Mouse (Mus musculus) embryonic facial prominence, embryonic 11.5 days (tissue): ENCODE data around the gene Glt1d1. TPM values are rescaled to one million over a fixed set of nuclear protein-coding genes. Genes with fewer than 3 reads are reported as not detected.
A peak's percentile ranks its signal among the peaks of the same experiment; 100 is the strongest.

Experiments
- ATAC-seq: fragments of 200-750 bp; cut with Nextera tagmentation; replicated peaks from 2 replicates; pipeline ENCODE4 v1.8.0; 2017; ENCODE audit warnings: low read depth; ENCODE audit not compliant: insufficient number of reproducible peaks, low FRiP score, low TSS enrichment
- DNase-seq: peaks from one replicate; pipeline ENCODE4 v3.0.0-alpha.2; 2015; ENCODE audit warnings: low spot score
- H3K27ac ChIP-seq: fragments of 300-500 bp; sonication (generic); replicated peaks from 2 replicates; pipeline ENCODE4 v1.5.1; 2014; ENCODE audit warnings: mild to moderate bottlenecking, low read depth, low read length, control low read depth
- H3K27me3 ChIP-seq: fragments of 300-500 bp; sonication (generic); 2 replicates; pipeline ENCODE4 v1.6.1; 2014; ENCODE audit warnings: mild to moderate bottlenecking, low read length, moderate library complexity, mixed read lengths; ENCODE audit not compliant: control insufficient read depth, insufficient read depth
- H3K36me3 ChIP-seq: fragments of 300-500 bp; sonication (generic); replicated peaks from 2 replicates; pipeline ENCODE4 v1.6.1; 2014; ENCODE audit warnings: low read depth, mild to moderate bottlenecking, low read length, moderate library complexity, mixed read lengths; ENCODE audit not compliant: control insufficient read depth, insufficient read depth
- H3K4me1 ChIP-seq: fragments of 300-500 bp; sonication (generic); 2 replicates; pipeline ENCODE4 v1.6.1; 2014; ENCODE audit warnings: low read length, mixed read lengths; ENCODE audit not compliant: control insufficient read depth, insufficient read depth
- H3K4me2 ChIP-seq: fragments of 300-500 bp; sonication (generic); 2 replicates; pipeline ENCODE4 v1.6.1; 2014; ENCODE audit warnings: low read depth, mild to moderate bottlenecking, control low read depth, low read length, moderate library complexity
- H3K4me3 ChIP-seq: fragments of 300-500 bp; sonication (generic); 2 replicates; pipeline ENCODE4 v1.5.1; 2014; ENCODE audit warnings: low read depth, low read length, control low read depth
- H3K9ac ChIP-seq: fragments of 300-500 bp; sonication (generic); replicated peaks from 2 replicates; pipeline ENCODE4 v1.6.1; 2014; ENCODE audit warnings: mild to moderate bottlenecking, control low read depth, low read length
- H3K9me3 ChIP-seq: fragments of 300-500 bp; sonication (generic); replicated peaks from 2 replicates; pipeline ENCODE4 v1.6.1; 2016; ENCODE audit warnings: mild to moderate bottlenecking, low read length, inconsistent platforms, mixed read lengths; ENCODE audit not compliant: control insufficient read depth
- WGBS: fragments of 180-500 bp; shearing (Covaris S2); extraction: QIAGEN DNeasy Blood & Tissue Kit; methylation state at CpG from one replicate; pipeline ENCODE4 v1.1.7; 2014; 5-methylcytosine and 5-hydroxymethylcytosine counted together
- polyA plus RNA-seq: library from polyadenylated mRNA; unstranded; fragments of >200 nt; fragmentation: Nextera tagmentation; extraction: Ambion mirVana; gene quantifications from 2 replicates; pipeline ENCODE4 v1.2.1, GENCODE M21; 2014

Glt1d1 gene
- 1.3 and 1.4 TPM in 2 replicates for polyA plus RNA-seq

DNA sequence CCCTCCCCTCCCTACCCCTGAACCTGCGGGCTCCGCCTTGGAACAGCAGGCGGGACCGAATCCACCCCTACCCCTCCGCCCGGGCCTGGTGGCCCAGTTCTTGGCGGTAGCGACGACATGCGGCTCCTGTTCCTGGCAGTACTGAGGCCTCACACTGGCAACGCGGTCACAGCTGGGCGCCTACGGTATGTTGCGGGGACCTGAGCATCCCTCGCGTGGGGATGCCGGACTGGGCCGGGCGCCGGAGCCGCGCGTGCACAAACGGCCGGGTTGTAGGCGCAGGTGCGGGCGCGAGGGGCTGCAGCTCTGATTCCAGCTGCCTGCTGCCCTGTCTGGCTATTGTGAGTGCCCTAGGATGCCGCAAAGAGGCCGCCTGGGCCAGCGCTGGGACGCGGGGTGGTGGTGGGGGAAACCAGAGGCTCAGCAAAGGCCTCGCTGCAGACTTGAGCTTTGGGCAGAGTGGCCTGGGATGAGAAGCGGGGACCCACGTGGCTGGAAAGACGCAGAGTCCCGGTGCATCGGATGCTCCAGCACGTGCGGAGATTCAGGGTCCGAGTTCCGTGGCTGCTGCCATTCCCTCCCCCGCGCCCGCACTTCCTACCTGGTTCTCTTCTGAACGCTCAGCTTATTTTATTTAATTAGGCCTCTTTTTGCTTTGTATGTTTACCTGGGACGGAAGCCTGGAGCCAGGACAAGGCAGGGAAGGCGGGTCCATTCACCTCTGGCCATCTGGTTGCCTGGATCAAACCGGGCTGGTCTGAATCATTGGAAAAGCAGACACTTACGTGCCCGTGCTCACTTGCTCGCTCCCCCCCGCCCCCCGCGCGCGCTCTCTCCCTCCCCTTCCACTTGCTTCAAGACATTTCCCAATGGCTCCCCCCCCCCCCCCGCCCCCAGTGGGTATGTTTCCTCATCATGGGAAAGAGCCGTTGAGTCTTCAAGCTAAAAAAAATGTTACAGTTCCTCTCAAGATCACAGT, at the start of gene Glt1d1, which contains the start of gene Slc15a4:
Glt1d1 (plus strand) TSS at position 96 of the 979 bp plus-strand sequence.
Slc15a4 (minus strand) TSS at position 731 of the 979 bp plus-strand sequence.
- Histone ChIP-seq H3K4me1 (no peaks in the 10 kb centered on the region), H3K4me2 (peak within 1 kb of the TSS; percentile 98), H3K27ac (no peak within 1 kb of the TSS), H3K36me3 (no peaks in the 10 kb centered on the region), H3K9ac (peak within 1 kb of the TSS; percentile 75), H3K27me3 (no peaks in the 10 kb centered on the region; the same call in 1 of the 2 replicates), H3K9me3 (no peaks in the 10 kb centered on the region), H3K4me3 (peak within 1 kb of the TSS; percentile 53)
- peak; percentile 45 for DNase-seq
- ATAC-seq, result peak; percentile 82
- WGBS, result under 1% methylated on average over 61 of the region's 62 CpGs

DNA sequence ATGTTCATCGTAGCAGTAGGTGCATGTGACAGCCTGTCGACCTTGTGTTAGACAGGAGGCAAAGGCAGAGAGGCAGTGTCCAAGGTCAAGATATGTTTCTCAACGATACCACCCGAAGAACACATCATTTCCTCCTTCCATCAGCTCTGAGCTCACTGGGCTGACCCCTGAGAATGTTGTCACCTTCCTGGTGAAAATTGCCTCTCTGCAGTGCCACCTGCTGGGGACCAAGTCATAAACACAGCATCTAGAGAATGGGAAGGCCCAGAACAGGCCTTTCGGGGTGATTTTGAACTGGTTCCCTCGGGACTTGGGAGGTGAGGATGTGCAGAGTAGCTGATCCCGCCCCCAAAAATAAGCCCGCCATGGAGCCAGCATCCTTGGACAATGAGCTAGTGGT, 48.4 kb upstream of the Glt1d1 start:
- Histone ChIP-seq H3K27me3 (no peaks in the 10 kb centered on the region), H3K4me3 (no peak overlapping the region), H3K9ac (no peak overlapping the region), H3K9me3 (no peaks in the 10 kb centered on the region), H3K4me2 (no peak overlapping the region), H3K36me3 (no peaks in the 10 kb centered on the region), H3K27ac (no peak overlapping the region), H3K4me1 (no peaks in the 10 kb centered on the region)
- ATAC-seq (no peak), DNase-seq (no peak)
- WGBS, result 81% methylated on average over 8 of the region's 8 CpGs

DNA sequence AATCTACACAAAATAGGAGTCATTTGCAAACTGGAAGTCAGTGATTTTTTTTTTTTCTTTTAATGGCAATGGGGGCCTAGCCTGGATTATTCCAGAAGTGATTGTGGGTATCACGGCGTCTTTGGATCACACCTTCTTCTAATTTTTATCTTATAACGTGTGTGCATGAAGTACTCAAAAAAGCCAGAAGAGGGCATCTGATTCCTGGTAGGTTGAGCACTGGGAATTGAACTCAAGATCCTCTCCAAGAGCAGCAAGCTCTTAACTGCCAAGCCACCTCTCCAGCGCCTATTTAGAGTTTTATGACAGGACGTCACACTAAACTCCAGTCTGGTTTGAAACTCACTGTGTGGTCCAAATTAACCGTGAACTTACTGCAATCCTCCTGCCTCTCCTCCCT, 44.2 kb upstream of the Glt1d1 start:
- no peak for ATAC-seq

DNA sequence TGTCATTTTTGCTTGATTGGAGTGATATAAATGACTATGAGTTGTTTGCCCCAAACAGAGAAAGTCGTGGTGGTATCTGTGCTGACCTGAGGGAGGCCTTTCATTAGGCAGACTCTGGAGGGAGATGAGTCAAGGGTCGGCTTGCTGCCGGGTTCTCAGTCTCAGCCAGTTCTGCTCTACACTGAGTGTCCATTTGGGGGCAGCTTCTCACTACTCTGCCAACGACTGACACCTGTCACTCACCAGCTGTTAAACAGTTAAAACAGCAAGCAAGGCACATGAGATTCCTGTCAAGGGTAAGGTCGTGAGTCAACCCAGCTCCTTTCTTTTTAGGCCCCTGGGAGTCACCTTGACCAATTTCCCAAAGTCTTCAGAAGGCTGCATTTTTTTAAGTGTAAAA, 39.7 kb upstream of the Glt1d1 start:
- ATAC-seq (no peak), DNase-seq (no peak)
- no peak overlapping the region for H3K4me3 ChIP-seq
- no peak overlapping the region for H3K9ac ChIP-seq
- 71% methylated on average over 5 of the region's 5 CpGs for WGBS
- peaks cover 9% of the 10 kb centered on the region for H3K36me3 ChIP-seq
- no peaks in the 10 kb centered on the region for H3K27me3 ChIP-seq
- H3K4me2 ChIP-seq, result no peak overlapping the region
- H3K9me3 ChIP-seq, result no peaks in the 10 kb centered on the region
- no peaks in the 10 kb centered on the region for H3K4me1 ChIP-seq
- H3K27ac ChIP-seq, result no peak overlapping the region

More for the DNA sequence above, 44.2 kb upstream of the Glt1d1 start:
- H3K36me3 ChIP-seq, result no peaks in the 10 kb centered on the region; the same call in none of the 2 replicates
- no peak overlapping the region for H3K27ac ChIP-seq
- H3K27me3 ChIP-seq, result no peaks in the 10 kb centered on the region
- DNase-seq, result peak; percentile 5
- WGBS, result 78% methylated on average over 6 of the region's 6 CpGs
- no peak overlapping the region for H3K4me3 ChIP-seq
- H3K9me3 ChIP-seq, result no peaks in the 10 kb centered on the region
- H3K4me1 ChIP-seq, result no peaks in the 10 kb centered on the region
- H3K9ac ChIP-seq, result no peak overlapping the region
- no peak overlapping the region for H3K4me2 ChIP-seq

DNA sequence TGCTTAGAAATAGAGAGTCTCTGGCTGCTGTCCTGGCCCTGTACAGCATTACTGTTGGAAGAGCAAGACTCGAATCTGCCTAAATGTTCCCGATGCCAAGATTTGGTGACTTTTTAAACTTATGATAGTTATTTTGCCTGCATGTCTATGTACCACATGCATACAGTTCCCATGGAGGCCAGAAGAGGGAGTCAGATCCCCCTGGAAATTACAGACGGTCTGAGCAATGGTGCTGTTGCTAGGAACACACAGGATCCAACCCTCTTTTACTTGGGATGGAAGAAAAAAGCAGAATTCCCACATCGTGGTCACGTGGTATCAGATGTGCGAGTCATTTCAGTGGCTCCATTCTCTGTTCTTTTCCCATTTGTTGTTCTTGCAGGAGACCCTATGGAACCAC, 39.2 kb upstream of the Glt1d1 start:
- ATAC-seq, result no peak
- WGBS, result 79% methylated on average over 6 of the region's 6 CpGs
- Histone ChIP-seq H3K9me3 (no peaks in the 10 kb centered on the region), H3K4me2 (no peak overlapping the region), H3K27me3 (no peaks in the 10 kb centered on the region), H3K4me3 (no peak overlapping the region), H3K27ac (no peak overlapping the region), H3K4me1 (no peaks in the 10 kb centered on the region), H3K36me3 (peaks cover 9% of the 10 kb centered on the region), H3K9ac (no peak overlapping the region)
- peak; percentile 23 for DNase-seq

DNA sequence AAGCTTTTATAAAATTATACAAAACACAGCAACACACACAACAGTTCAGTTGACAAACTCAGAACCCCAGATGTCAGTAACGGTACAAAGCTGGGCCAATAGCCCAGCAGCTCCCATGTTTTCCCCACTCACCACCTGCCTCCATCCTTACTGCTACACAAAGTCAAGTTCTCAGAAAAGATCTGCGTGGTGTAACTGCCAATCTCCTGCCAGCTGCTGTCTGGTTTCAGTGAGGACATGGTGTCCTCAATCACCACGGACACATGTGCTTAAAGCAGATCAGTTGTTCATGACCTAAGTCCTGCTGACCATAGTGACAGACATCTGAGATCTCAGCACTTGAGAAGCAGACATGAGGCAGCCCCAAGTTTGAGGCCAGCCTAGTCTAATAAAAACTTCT, 36.4 kb upstream of the Glt1d1 start:
- peaks cover 15% of the 10 kb centered on the region for H3K36me3 ChIP-seq
- ATAC-seq, result no peak
- no peaks in the 10 kb centered on the region for H3K4me1 ChIP-seq
- 92% methylated on average over 3 of the region's 3 CpGs for WGBS
- H3K4me2 ChIP-seq, result no peak overlapping the region
- no peak overlapping the region for H3K27ac ChIP-seq
- H3K9me3 ChIP-seq, result no peaks in the 10 kb centered on the region
- no peak for DNase-seq
- H3K4me3 ChIP-seq, result no peak overlapping the region
- H3K27me3 ChIP-seq, result no peaks in the 10 kb centered on the region
- H3K9ac ChIP-seq, result no peak overlapping the region

DNA sequence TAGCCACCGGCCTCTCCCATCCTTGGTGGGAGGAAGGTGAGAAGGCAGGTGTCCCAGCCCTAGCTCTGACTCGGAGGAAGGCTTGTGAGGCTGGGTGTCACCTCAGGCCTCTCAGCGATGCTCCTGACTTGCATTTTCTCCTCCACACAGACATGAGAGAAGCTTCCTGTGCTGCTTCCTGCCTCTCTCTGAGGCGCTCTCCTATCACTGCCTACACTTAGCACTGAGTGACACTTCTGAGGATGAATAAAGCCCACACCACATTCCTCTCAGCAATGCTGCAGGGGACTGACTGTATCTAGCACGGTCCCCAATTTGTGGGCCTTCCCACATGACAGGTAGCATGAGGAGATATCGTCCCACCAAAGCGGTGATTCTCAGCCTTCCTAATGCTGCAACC, 35.2 kb upstream of the Glt1d1 start:
- H3K27me3 ChIP-seq, result no peaks in the 10 kb centered on the region
- H3K4me1 ChIP-seq, result no peaks in the 10 kb centered on the region
- no peaks in the 10 kb centered on the region for H3K9me3 ChIP-seq
- H3K27ac ChIP-seq, result no peak overlapping the region
- H3K4me2 ChIP-seq, result no peak overlapping the region
- no peak for ATAC-seq
- peaks cover 18% of the 10 kb centered on the region for H3K36me3 ChIP-seq
- H3K9ac ChIP-seq, result no peak overlapping the region
- no peak for DNase-seq
- 90% methylated on average over 7 of the region's 7 CpGs for WGBS
- H3K4me3 ChIP-seq, result no peak overlapping the region

DNA sequence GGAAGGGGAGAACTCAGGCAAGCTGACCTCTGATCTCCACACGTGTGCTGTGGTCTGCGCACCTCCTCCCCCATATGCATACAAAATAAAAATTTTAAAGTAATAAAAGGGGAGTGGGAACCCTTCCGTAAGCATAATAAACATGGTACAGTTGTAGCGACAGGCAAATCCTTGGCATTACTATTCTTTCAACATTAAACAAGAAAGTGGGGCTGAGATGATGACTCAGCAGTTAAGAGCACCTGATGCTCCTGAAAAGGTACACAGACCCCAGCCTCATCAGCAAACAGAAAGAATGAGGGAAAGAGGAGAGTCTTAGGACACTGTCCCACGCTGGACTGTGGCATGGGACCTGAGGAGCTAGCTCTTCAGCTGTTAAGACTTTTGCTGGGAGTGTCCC, 29.1 kb upstream of the Glt1d1 start:
- no peaks in the 10 kb centered on the region for H3K27me3 ChIP-seq
- H3K4me1 ChIP-seq, result no peaks in the 10 kb centered on the region
- no peak overlapping the region for H3K4me2 ChIP-seq
- no peak overlapping the region for H3K27ac ChIP-seq
- DNase-seq (no peak), ATAC-seq (no peak)
- H3K4me3 ChIP-seq, result no peak overlapping the region
- WGBS, result 96% methylated on average over 5 of the region's 5 CpGs
- no peak overlapping the region for H3K9ac ChIP-seq
- no peaks in the 10 kb centered on the region for H3K9me3 ChIP-seq
- peaks cover 16% of the 10 kb centered on the region for H3K36me3 ChIP-seq
